Mouse (Mus musculus): Measurements from ENCODE around the gene Rap1b. TPM values are rescaled to one million over a fixed set of nuclear protein-coding genes. Genes with fewer than 3 reads are reported as not detected.

Rap1b gene
- polyA plus RNA-seq, 1 experiment: 48.8 TPM

DNA sequence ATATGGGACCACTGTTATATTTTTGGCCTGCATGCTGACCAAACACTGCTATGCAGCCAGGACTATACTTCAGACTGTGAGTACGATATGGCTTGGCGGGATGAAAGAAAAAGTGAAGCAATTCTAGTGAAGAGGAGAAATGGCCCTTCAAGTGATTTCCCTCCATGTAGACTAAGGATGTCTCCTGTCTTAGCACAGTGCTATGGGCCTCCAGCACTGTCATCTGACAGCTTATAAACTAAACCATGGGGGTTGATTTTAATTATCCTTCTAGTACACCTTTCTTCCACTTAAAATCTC, 54.7 kb downstream of the Rap1b start:
- TF ChIP-seq POLR2A (IDR thresholded peaks at IDR 0.05; ENCODE audit: borderline replicate concordance, insufficient read depth, low read length): no peak

DNA sequence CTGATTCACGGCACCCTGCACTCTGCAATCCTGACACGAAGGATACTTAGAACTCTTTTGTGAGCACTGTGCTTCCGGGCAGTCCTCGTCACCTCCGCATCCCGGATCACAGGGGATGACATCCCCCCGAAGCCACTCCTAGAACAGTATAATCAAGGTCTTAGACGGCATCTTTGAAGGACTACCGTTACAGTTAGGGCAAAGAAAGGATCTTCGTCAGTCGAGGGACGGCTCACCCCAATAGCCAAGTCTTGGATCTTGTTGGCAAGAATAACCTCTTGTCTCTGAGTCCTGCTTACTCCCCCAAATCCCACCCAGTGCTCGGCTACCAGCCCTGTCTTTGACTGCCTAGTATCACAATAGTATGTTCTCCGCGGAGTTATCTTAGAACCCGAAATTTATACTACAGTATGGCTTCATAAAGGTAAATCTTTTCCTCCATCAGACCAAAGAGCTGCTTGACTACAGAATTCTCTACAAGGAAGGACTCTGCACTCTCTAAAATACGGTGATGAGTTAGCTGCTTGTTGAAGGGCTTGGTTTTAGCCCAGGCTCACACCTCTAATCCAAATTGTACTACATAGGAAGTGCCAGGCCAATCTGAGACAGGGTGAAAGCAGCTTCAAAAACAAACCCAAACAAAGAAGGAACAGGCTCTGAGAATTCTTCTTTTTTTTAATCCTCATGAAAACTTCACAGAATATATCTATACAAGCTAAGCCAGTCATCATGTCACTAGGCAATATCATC, 55.2 kb downstream of the Rap1b start:
- WGBS: 91% methylated on average over 17 of the region's 17 CpGs
- Histone ChIP-seq H3K27me3 (ENCODE audit: control insufficient read depth, insufficient read depth, low read length) (no peaks in the 10 kb centered on the region), H3K4me3 (replicated peaks; ENCODE audit: insufficient read depth, low read depth, low read length) (no peak overlapping the region), H3K4me1 (ENCODE audit: control insufficient read depth, insufficient read depth, low read length) (no peaks in the 10 kb centered on the region), H3K27ac (ENCODE audit: insufficient read depth, low read length) (no peak overlapping the region)
- no peak for TF ChIP-seq POLR2A (IDR thresholded peaks at IDR 0.05; ENCODE audit: borderline replicate concordance, insufficient read depth, low read length)
- TF ChIP-seq CTCF (IDR thresholded peaks at IDR 0.05; ENCODE audit: borderline replicate concordance, insufficient read depth, low read depth, low read length): no peak
- DNase-seq: no peak

More for the DNA sequence above, 54.7 kb downstream of the Rap1b start:
- Histone ChIP-seq H3K27ac (ENCODE audit: insufficient read depth, low read length) (no peak overlapping the region), H3K4me1 (ENCODE audit: control insufficient read depth, insufficient read depth, low read length) (no peaks in the 10 kb centered on the region), H3K4me3 (replicated peaks; ENCODE audit: insufficient read depth, low read depth, low read length) (no peak overlapping the region), H3K27me3 (ENCODE audit: control insufficient read depth, insufficient read depth, low read length) (no peaks in the 10 kb centered on the region)
- 88% methylated on average over 2 of the region's 2 CpGs for WGBS
- no peak for DNase-seq

DNA sequence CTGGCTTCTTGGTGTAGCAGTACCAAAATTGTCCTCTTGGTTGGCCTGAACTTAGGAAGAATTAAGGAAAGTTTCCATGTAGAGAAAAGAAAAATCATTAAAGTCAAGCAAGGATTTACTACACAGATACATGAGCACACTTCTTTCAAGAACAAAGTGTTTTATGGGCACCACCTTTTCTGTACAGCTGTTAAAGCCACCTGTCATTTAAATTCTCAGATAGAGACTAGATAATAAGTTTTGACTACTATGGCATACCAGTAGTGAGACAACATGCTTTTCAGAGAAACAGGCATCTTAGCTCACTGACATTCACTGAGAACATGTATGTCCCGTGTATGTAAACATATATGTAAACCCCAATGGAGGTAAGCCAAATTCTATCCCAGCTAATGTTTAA, 55.8 kb downstream of the Rap1b start:
- no peak for TF ChIP-seq CTCF (IDR thresholded peaks at IDR 0.05; ENCODE audit: borderline replicate concordance, insufficient read depth, low read depth, low read length)
- TF ChIP-seq POLR2A (IDR thresholded peaks at IDR 0.05; ENCODE audit: borderline replicate concordance, insufficient read depth, low read length): no peak
- Histone ChIP-seq H3K27me3 (ENCODE audit: control insufficient read depth, insufficient read depth, low read length) (no peaks in the 10 kb centered on the region), H3K4me1 (ENCODE audit: control insufficient read depth, insufficient read depth, low read length) (no peaks in the 10 kb centered on the region), H3K4me3 (replicated peaks; ENCODE audit: insufficient read depth, low read depth, low read length) (no peak overlapping the region), H3K27ac (ENCODE audit: insufficient read depth, low read length) (no peak overlapping the region)
- WGBS: 87% methylated on average over 1 of the region's 1 CpGs
- DNase-seq: no peak

DNA sequence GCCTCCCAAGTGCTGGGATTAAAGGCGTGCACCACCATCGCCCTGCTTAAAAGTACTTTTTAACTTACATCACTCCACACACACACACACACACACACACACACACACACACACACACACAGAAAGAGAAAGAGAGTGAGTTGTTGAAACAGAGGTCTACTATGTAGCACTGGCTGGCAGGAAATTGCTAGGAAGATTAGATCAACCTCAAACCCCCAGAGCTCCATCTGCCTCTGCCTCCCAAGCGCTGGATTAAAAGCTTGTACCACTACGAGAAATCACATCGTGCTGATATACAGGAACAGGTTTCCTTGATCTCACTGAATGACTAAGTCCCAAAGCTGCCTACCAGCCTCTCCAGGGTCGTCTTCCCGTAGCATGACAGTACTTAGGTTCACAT, 61.2 kb downstream of the Rap1b start:
- 96% methylated on average over 7 of the region's 7 CpGs for WGBS
- Histone ChIP-seq H3K27ac (ENCODE audit: insufficient read depth, low read length) (no peak overlapping the region), H3K27me3 (ENCODE audit: control insufficient read depth, insufficient read depth, low read length) (no peaks in the 10 kb centered on the region), H3K4me3 (replicated peaks; ENCODE audit: insufficient read depth, low read depth, low read length) (no peak overlapping the region), H3K4me1 (ENCODE audit: control insufficient read depth, insufficient read depth, low read length) (no peaks in the 10 kb centered on the region)
- TF ChIP-seq CTCF (IDR thresholded peaks at IDR 0.05; ENCODE audit: borderline replicate concordance, insufficient read depth, low read depth, low read length) (no peak), POLR2A (IDR thresholded peaks at IDR 0.05; ENCODE audit: borderline replicate concordance, insufficient read depth, low read length) (no peak)
- DNase-seq: no peak

DNA sequence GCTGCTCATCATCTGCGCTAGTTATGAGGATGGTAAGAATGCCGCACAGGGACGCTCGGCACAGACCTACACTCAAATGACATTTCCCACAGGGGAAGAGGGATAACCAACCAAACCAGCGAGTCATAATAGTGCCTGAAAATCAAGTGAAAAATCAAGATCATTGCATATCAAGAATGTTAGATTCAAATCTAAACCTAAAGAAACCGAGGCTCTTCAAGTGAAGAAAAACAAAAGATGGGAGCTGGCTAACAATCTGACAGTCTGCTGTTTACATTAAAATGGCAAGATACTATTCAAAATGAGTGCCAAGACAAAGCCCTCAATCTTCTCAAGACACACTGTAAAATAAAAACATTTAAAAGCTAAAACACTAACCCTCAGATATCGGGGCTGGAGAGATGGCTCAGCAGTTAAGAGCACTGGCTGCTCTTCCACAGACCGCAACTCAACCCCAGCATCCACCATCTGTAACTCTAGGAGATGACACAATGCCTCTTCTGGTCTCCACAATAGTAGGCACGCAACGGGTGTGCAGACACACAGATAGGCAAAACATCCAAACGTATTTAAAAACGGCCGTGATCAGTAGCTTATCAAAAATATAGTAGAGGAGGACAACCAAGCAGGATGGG, 61.9 kb downstream of the Rap1b start:
- Histone ChIP-seq H3K27me3 (ENCODE audit: control insufficient read depth, insufficient read depth, low read length) (no peaks in the 10 kb centered on the region), H3K4me3 (replicated peaks; ENCODE audit: insufficient read depth, low read depth, low read length) (no peak overlapping the region), H3K4me1 (ENCODE audit: control insufficient read depth, insufficient read depth, low read length) (no peaks in the 10 kb centered on the region), H3K27ac (ENCODE audit: insufficient read depth, low read length) (no peak overlapping the region)
- TF ChIP-seq POLR2A (IDR thresholded peaks at IDR 0.05; ENCODE audit: borderline replicate concordance, insufficient read depth, low read length) (no peak), CTCF (IDR thresholded peaks at IDR 0.05; ENCODE audit: borderline replicate concordance, insufficient read depth, low read depth, low read length) (no peak)
- DNase-seq: no peak
- WGBS: 97% methylated on average over 13 of the region's 13 CpGs

DNA sequence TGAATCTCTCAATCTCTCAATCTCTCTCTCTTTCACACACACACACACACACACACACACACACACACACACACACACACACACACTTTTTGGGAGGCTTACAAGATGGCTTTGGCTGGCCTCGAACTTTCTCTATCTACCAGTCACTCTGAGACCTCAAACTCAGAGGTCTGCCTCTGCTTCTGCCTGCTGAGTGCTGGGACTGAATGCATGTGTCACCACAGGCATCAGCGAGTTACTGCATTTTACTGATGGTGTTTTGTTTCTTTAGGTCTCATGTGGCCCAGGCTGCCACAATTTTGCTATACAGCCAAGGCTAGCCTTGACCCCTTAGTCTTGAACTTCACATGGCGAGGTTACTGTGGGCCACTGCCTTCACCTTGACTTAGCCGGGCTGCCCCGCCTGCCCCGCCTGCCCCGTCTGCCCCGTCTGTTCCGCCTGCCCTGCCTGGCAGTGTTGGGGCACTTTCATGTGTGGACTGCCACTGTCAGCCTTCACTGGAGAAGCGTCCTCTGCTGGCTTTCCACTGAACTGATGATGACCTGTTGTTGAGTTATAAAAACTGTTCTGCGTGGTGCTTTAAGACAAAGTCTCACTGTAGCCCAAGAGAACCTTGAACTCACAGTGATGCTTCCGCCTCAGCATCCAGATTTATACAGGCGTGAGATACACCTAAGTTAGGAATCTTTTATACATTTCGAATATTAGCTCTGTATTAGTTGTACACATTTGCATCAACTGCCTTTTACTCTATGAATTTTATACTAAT, 63.2 kb downstream of the Rap1b start:
- Histone ChIP-seq H3K27ac (ENCODE audit: insufficient read depth, low read length) (no peak overlapping the region), H3K27me3 (ENCODE audit: control insufficient read depth, insufficient read depth, low read length) (no peaks in the 10 kb centered on the region), H3K4me3 (replicated peaks; ENCODE audit: insufficient read depth, low read depth, low read length) (no peak overlapping the region), H3K4me1 (ENCODE audit: control insufficient read depth, insufficient read depth, low read length) (no peaks in the 10 kb centered on the region)
- no peak for DNase-seq
- WGBS: 92% methylated on average over 14 of the region's 14 CpGs
- no peak for TF ChIP-seq CTCF (IDR thresholded peaks at IDR 0.05; ENCODE audit: borderline replicate concordance, insufficient read depth, low read depth, low read length)
- no peak for TF ChIP-seq POLR2A (IDR thresholded peaks at IDR 0.05; ENCODE audit: borderline replicate concordance, insufficient read depth, low read length)

DNA sequence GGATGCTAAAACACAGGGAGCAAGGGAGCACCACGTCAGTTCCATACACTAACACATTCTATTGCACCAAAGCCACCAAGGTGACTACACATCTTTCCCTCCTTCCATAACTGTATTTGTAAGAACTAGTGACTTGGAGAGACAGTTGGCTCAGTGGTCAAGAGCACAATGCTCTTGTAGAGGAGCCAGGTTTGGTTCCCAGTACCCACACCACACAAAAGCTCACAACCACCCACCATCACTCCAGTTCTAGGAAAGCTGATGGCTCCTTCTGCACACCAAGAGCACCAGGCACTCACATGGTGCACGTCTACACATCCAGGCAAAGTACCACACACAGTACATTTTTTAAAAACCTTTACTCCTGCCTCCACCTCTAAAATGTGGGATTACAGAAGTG, 63.8 kb downstream of the Rap1b start:
- Histone ChIP-seq H3K4me3 (replicated peaks; ENCODE audit: insufficient read depth, low read depth, low read length) (no peak overlapping the region), H3K27ac (ENCODE audit: insufficient read depth, low read length) (no peak overlapping the region), H3K27me3 (ENCODE audit: control insufficient read depth, insufficient read depth, low read length) (no peaks in the 10 kb centered on the region), H3K4me1 (ENCODE audit: control insufficient read depth, insufficient read depth, low read length) (no peaks in the 10 kb centered on the region)
- TF ChIP-seq CTCF (IDR thresholded peaks at IDR 0.05; ENCODE audit: borderline replicate concordance, insufficient read depth, low read depth, low read length) (no peak), POLR2A (IDR thresholded peaks at IDR 0.05; ENCODE audit: borderline replicate concordance, insufficient read depth, low read length) (no peak)
- no peak for DNase-seq
- 96% methylated on average over 2 of the region's 2 CpGs for WGBS

Measured in cerebellum, adult 2 months (tissue).